Mouse (Mus musculus) brain, embryonic 14.5 days (tissue): ENCODE results near the gene Cela3b.

Source experiments
- CTCF ChIP-seq: fragments of 200-500 bp; IDR thresholded peaks from 2 replicates; pipeline ENCODE4 v1.5.1; 2012; ENCODE audit warnings: inconsistent platforms, mild to moderate bottlenecking, moderate library complexity, borderline replicate concordance; ENCODE audit not compliant: insufficient read depth, insufficient read length; ENCODE audit errors: extremely low read depth
- POLR2A ChIP-seq: fragments of 200-500 bp; IDR thresholded peaks from 2 replicates; pipeline ENCODE4 v1.6.1; 2012; ENCODE audit warnings: mild to moderate bottlenecking, inconsistent platforms, borderline replicate concordance; ENCODE audit not compliant: poor library complexity, insufficient read depth, insufficient read length, severe bottlenecking; ENCODE audit errors: extremely low read depth

DNA sequence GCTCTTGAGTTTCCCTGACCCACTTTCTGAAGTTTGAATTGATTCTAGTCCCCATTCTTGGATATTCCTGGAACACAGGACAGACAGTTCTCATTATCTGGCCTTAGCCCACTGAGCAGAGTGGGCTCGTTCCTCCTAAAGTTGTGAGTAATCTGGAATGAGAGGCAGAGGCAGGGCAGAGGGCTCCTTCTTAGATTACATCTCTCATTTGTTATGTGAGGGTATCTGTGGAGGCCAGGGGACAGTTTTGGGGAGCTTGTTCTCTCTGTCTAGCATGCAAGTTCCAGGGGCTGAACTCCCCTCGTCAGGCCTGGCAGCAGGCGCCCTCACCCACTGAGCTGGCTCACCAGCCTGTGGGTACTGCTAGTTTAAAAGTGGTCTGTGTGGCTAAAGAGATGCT lies 51.3 kb downstream of the Cela3b start:
- TF ChIP-seq CTCF, result no peak
- TF ChIP-seq POLR2A, result no peak
